Mouse (Mus musculus) MEL (cell line): ENCODE data around the gene Rpl12.

Experiments
- CHD2 ChIP-seq: IDR thresholded peaks from 2 replicates; pipeline ENCODE4 v1.6.1; 2011; ENCODE audit warnings: low read length, improper control_type of control experiment
- CTCF ChIP-seq, 3 experiments: IDR thresholded peaks in 2 of 3; conservative IDR thresholded peaks in 1 of 3; 2 replicates each; pipeline ENCODE4 v1.5.1; 2011 to 2012; ENCODE audit warnings: low read length in 3 of 3, low read depth in 2 of 3, mild to moderate bottlenecking in 2 of 3, improper control_type of control experiment in 1 of 3, inconsistent platforms in 1 of 3, mixed read lengths in 1 of 3, moderate library complexity in 1 of 3; ENCODE audit not compliant: control insufficient read depth in 1 of 3, insufficient read depth in 1 of 3, poor library complexity in 1 of 3, severe bottlenecking in 1 of 3
- GABPA ChIP-seq: IDR thresholded peaks from 2 replicates; pipeline ENCODE4 v1.6.1; 2012; ENCODE audit warnings: low read depth, mild to moderate bottlenecking, inconsistent platforms, low read length, improper control_type of control experiment, moderate library complexity
- MYB ChIP-seq: IDR thresholded peaks from 2 replicates; pipeline ENCODE4 v1.6.1; 2011; ENCODE audit warnings: mild to moderate bottlenecking, low read depth, low read length, improper control_type of control experiment

DNA sequence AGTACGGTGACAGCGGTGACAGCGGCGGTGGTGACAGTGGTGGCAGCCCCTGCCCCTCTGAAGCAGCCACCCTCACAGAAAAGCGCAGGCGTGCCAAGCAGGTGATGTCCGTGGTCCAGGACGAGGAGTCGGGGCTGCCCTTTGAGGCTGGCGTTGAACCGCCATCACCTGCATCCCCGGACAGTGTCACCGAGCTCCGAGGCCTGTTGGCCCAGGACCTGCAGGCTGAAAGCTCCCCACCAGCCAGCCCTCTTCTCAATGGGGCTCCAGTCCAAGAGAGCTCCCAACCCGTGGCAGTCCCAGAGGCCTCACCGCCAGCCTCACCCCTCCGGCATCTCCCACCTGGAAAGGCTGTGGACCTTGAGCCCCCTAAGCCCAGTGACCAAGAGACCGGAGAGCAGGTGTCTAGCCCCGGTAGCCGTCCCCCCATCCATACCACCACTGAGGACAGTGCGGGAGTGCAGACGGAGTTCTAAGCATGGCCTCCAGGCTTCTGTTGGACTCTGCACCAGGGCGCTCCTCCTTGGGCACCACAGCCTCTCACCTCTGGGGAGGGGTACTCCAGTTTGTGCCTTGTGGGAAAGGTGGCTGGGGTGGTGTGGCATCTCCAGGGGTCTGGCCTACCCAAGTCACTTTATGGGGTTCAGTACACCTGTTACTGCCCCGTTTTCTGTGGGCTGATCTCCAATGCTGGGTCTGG is 37.7 kb upstream of the Rpl12 start:
- TF ChIP-seq CTCF (IDR thresholded peaks at IDR 0.05 in 2 of 3, conservative IDR thresholded peaks at IDR 0.05 in 1 of 3; ENCODE audit: control insufficient read depth in 1 of 3, insufficient read depth in 1 of 3, low read depth in 2 of 3, low read length in 3 of 3, poor library complexity in 1 of 3, severe bottlenecking in 1 of 3) (no peak), CHD2 (no peak), MYB (no peak), GABPA (no peak)
